Mouse (Mus musculus): ENCODE data around the gene Cd37. TPM values are rescaled to one million over a fixed set of nuclear protein-coding genes. Genes with fewer than 3 reads are reported as not detected.

The Cd37 gene
- polyA plus RNA-seq (2014; fragmentation: Nextera tagmentation; extraction: Ambion mirVana), result 0.99 and 1.4 TPM in 2 replicates

- Histone ChIP-seq H3K36me3 (ENCODE audit: control insufficient read depth, insufficient read depth, low read length) (peaks cover 3% of the 10 kb centered on the region; the same call in 1 of the 2 replicates), H3K27ac (ENCODE audit: low read depth, low read length) (no peak within 1 kb of the TSS), H3K9ac (ENCODE audit: low read length) (no peak within 1 kb of the TSS), H3K4me3 (ENCODE audit: low read depth, low read length) (no peak within 1 kb of the TSS), H3K27me3 (replicated peaks; ENCODE audit: control insufficient read depth, insufficient read depth, low read length) (0 out of 2 replicates have a peak, but pooled peaks cover 12% of the 10 kb centered on the region), H3K4me2 (ENCODE audit: low read length) (no peak within 1 kb of the TSS), H3K9me3 (replicated peaks; ENCODE audit: control insufficient read depth, low read length) (no peaks in the 10 kb centered on the region), H3K4me1 (ENCODE audit: control insufficient read depth, insufficient read depth, low read length) (peaks cover 20% of the 10 kb centered on the region)
- no peak for DNase-seq (ENCODE audit: low spot score)
- WGBS, result 42% methylated on average over 20 of the region's 20 CpGs
- no peak for ATAC-seq
Observed at GRCm38 (mm10) chr7:45238723-45239496, at the start of gene Cd37. TSS of gene Cd37 (minus strand) at chr7:45239115.

- no peaks in the 10 kb centered on the region for H3K9me3 ChIP-seq (replicated peaks; ENCODE audit: control insufficient read depth, low read length)
- H3K4me3 ChIP-seq (ENCODE audit: low read depth, low read length), result no peak overlapping the region
- no peak overlapping the region for H3K27ac ChIP-seq (ENCODE audit: low read depth, low read length)
- H3K4me2 ChIP-seq (ENCODE audit: low read length), result no peak overlapping the region
- H3K9ac ChIP-seq (ENCODE audit: low read length), result no peak overlapping the region
- DNase-seq (ENCODE audit: low spot score), result no peak
- no peaks in the 10 kb centered on the region for H3K4me1 ChIP-seq (ENCODE audit: control insufficient read depth, insufficient read depth, low read length)
- H3K27me3 ChIP-seq (replicated peaks; ENCODE audit: control insufficient read depth, insufficient read depth, low read length), result no peaks in the 10 kb centered on the region
- 92% methylated on average over 13 of the region's 13 CpGs for WGBS
- no peaks in the 10 kb centered on the region for H3K36me3 ChIP-seq (ENCODE audit: control insufficient read depth, insufficient read depth, low read length)
- no peak for ATAC-seq
Observed at GRCm38 (mm10) chr7:45286486-45286885, 47.6 kb upstream of the Cd37 start.

- no peak for ATAC-seq
- H3K4me1 ChIP-seq (ENCODE audit: control insufficient read depth, insufficient read depth, low read length), result no peaks in the 10 kb centered on the region; the same call in 1 of the 2 replicates
- H3K27me3 ChIP-seq (replicated peaks; ENCODE audit: control insufficient read depth, insufficient read depth, low read length), result 0 out of 2 replicates have a peak, but pooled peaks cover 2% of the 10 kb centered on the region
- peak within 1 kb of the TSS; percentile 17; the same call in 1 of the 2 replicates for H3K4me3 ChIP-seq (ENCODE audit: low read depth, low read length)
- peak; percentile 25 for DNase-seq (ENCODE audit: low spot score)
- peak within 1 kb of the TSS; percentile 46 for H3K4me2 ChIP-seq (ENCODE audit: low read length)
- H3K36me3 ChIP-seq (ENCODE audit: control insufficient read depth, insufficient read depth, low read length), result no peaks in the 10 kb centered on the region
- H3K9ac ChIP-seq (ENCODE audit: low read length), result peak within 1 kb of the TSS; percentile 33; the same call in 1 of the 2 replicates
- H3K9me3 ChIP-seq (replicated peaks; ENCODE audit: control insufficient read depth, low read length), result no peaks in the 10 kb centered on the region
- WGBS, result 7% methylated on average over 44 of the region's 44 CpGs
- no peak within 1 kb of the TSS for H3K27ac ChIP-seq (ENCODE audit: low read depth, low read length)
Observed at GRCm38 (mm10) chr7:45277136-45277760, 38.3 kb upstream of the Cd37 start, which contains the start of gene Slc6a21. TSS of gene Slc6a21 (plus strand) at chr7:45277513.

GRCm38 (mm10) chr7:45273672-45274071 lies 34.8 kb upstream of the Cd37 start:
- WGBS, result 87% methylated on average over 8 of the region's 8 CpGs
- Histone ChIP-seq H3K9me3 (replicated peaks; ENCODE audit: control insufficient read depth, low read length) (no peaks in the 10 kb centered on the region), H3K27me3 (replicated peaks; ENCODE audit: control insufficient read depth, insufficient read depth, low read length) (0 out of 2 replicates have a peak, but pooled peaks cover 2% of the 10 kb centered on the region), H3K9ac (ENCODE audit: low read length) (no peak overlapping the region), H3K4me1 (ENCODE audit: control insufficient read depth, insufficient read depth, low read length) (no peaks in the 10 kb centered on the region; the same call in 1 of the 2 replicates), H3K27ac (ENCODE audit: low read depth, low read length) (peak overlapping the region; percentile 63; the same call in 1 of the 2 replicates), H3K4me2 (ENCODE audit: low read length) (no peak overlapping the region), H3K4me3 (ENCODE audit: low read depth, low read length) (no peak overlapping the region), H3K36me3 (ENCODE audit: control insufficient read depth, insufficient read depth, low read length) (no peaks in the 10 kb centered on the region)
- no peak for DNase-seq (ENCODE audit: low spot score)
- no peak for ATAC-seq

- Histone ChIP-seq H3K27me3 (replicated peaks; ENCODE audit: control insufficient read depth, insufficient read depth, low read length) (0 out of 2 replicates have a peak, but pooled peaks cover 2% of the 10 kb centered on the region), H3K4me1 (ENCODE audit: control insufficient read depth, insufficient read depth, low read length) (no peaks in the 10 kb centered on the region; the same call in 1 of the 2 replicates), H3K4me2 (ENCODE audit: low read length) (no peak overlapping the region), H3K4me3 (ENCODE audit: low read depth, low read length) (no peak overlapping the region), H3K9ac (ENCODE audit: low read length) (no peak overlapping the region), H3K9me3 (replicated peaks; ENCODE audit: control insufficient read depth, low read length) (no peaks in the 10 kb centered on the region), H3K36me3 (ENCODE audit: control insufficient read depth, insufficient read depth, low read length) (no peaks in the 10 kb centered on the region), H3K27ac (ENCODE audit: low read depth, low read length) (peak overlapping the region; percentile 63; the same call in 1 of the 2 replicates)
- ATAC-seq (peak; percentile 63), DNase-seq (ENCODE audit: low spot score) (peak; percentile 59)
- WGBS, result 31% methylated on average over 10 of the region's 10 CpGs
Observed at GRCm38 (mm10) chr7:45272786-45273412, 34.0 kb upstream of the Cd37 start.

- Histone ChIP-seq H3K4me3 (ENCODE audit: low read depth, low read length) (no peak overlapping the region), H3K4me1 (ENCODE audit: control insufficient read depth, insufficient read depth, low read length) (no peaks in the 10 kb centered on the region), H3K4me2 (ENCODE audit: low read length) (no peak overlapping the region), H3K27ac (ENCODE audit: low read depth, low read length) (no peak overlapping the region), H3K27me3 (replicated peaks; ENCODE audit: control insufficient read depth, insufficient read depth, low read length) (no peaks in the 10 kb centered on the region; the same call in 1 of the 2 replicates), H3K9me3 (replicated peaks; ENCODE audit: control insufficient read depth, low read length) (no peaks in the 10 kb centered on the region), H3K36me3 (ENCODE audit: control insufficient read depth, insufficient read depth, low read length) (no peaks in the 10 kb centered on the region), H3K9ac (ENCODE audit: low read length) (no peak overlapping the region)
- DNase-seq (ENCODE audit: low spot score) (no peak), ATAC-seq (no peak)
- 90% methylated on average over 1 of the region's 1 CpGs for WGBS
Observed at GRCm38 (mm10) chr7:45265518-45265917, 26.6 kb upstream of the Cd37 start.

- Histone ChIP-seq H3K4me3 (ENCODE audit: low read depth, low read length) (no peak overlapping the region), H3K36me3 (ENCODE audit: control insufficient read depth, insufficient read depth, low read length) (no peaks in the 10 kb centered on the region), H3K9me3 (replicated peaks; ENCODE audit: control insufficient read depth, low read length) (no peaks in the 10 kb centered on the region), H3K9ac (ENCODE audit: low read length) (no peak overlapping the region), H3K4me1 (ENCODE audit: control insufficient read depth, insufficient read depth, low read length) (no peaks in the 10 kb centered on the region), H3K27me3 (replicated peaks; ENCODE audit: control insufficient read depth, insufficient read depth, low read length) (no peaks in the 10 kb centered on the region; the same call in 1 of the 2 replicates), H3K27ac (ENCODE audit: low read depth, low read length) (no peak overlapping the region), H3K4me2 (ENCODE audit: low read length) (no peak overlapping the region)
- DNase-seq (ENCODE audit: low spot score), result no peak
- ATAC-seq, result no peak
- WGBS, result 76% methylated on average over 3 of the region's 3 CpGs
Observed at GRCm38 (mm10) chr7:45264348-45264747, 25.4 kb upstream of the Cd37 start.

GRCm38 (mm10) chr7:45263006-45263607 lies 24.2 kb upstream of the Cd37 start:
- no peaks in the 10 kb centered on the region; the same call in 1 of the 2 replicates for H3K27me3 ChIP-seq (replicated peaks; ENCODE audit: control insufficient read depth, insufficient read depth, low read length)
- no peak overlapping the region for H3K27ac ChIP-seq (ENCODE audit: low read depth, low read length)
- no peak overlapping the region for H3K4me2 ChIP-seq (ENCODE audit: low read length)
- H3K4me1 ChIP-seq (ENCODE audit: control insufficient read depth, insufficient read depth, low read length), result no peaks in the 10 kb centered on the region
- 68% methylated on average over 7 of the region's 7 CpGs for WGBS
- no peak overlapping the region for H3K4me3 ChIP-seq (ENCODE audit: low read depth, low read length)
- ATAC-seq (no peak), DNase-seq (ENCODE audit: low spot score) (no peak)
- H3K9me3 ChIP-seq (replicated peaks; ENCODE audit: control insufficient read depth, low read length), result no peaks in the 10 kb centered on the region
- no peak overlapping the region for H3K9ac ChIP-seq (ENCODE audit: low read length)
- no peaks in the 10 kb centered on the region for H3K36me3 ChIP-seq (ENCODE audit: control insufficient read depth, insufficient read depth, low read length)

Data from forebrain, embryonic 14.5 days (tissue).